In the genomic region with DNA sequence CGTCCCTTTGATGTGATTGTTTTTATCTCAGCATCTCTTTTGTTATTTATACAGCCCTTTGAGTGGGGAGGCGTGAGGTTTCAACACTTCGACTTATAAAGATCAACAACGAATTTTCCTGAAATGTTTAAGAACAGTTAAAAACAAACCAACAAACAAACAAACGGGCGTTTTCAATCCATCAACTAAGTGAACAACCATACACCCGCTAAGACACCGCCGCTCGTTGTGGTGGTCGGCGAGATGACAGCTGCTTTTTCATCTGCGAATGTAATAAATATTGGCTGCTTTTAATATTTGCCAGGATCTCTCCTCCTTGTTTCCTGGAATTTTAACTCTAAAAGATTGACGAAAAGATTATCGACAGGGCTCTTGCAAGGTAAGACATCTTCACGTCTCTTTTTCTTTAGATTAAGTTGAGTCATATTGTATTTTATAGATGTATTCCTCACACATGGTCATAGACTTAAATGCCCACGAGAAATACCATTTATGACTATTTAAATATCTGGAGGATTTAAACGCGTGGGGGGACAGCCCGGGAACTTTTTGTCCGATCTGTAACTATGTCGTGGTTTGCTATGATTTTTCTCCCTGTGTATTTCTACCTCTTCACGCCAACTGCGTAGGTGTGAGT, we compare ENCODE assay signal across 9 mouse cellular contexts. TPM values are rescaled to one million over a fixed set of nuclear protein-coding genes. Genes with fewer than 3 reads are reported as not detected.
A peak's percentile ranks its signal among the peaks of the same experiment; 100 is the strongest.
DNase-seq lines count a peak whose midpoint lies in the region; ATAC-seq and TF ChIP-seq lines count a peak whose summit lies in the region.
"Had no signal": no experiment of that assay in that cellular context is flagged by ENCODE, and none has a peak within 500 bp of the region (broad histone marks: within the 10 kb centered on the region; RNA-seq: fewer than 3 reads in every experiment).

No protein-coding gene starts in this region.

- no peaks in the 10 kb centered on the region for H3K9me3 ChIP-seq in kidney, postnatal 0 days (replicated peaks; ENCODE audit: low read length)
- H3K9me3 ChIP-seq in forebrain, embryonic 10.5 days, result no peaks in the 10 kb centered on the region
- no peaks in the 10 kb centered on the region for H3K9me3 ChIP-seq in hindbrain, embryonic 15.5 days
- H3K9me3 ChIP-seq in midbrain, postnatal 0 days (ENCODE audit: low read length), result no peaks in the 10 kb centered on the region

- H3K4me1 ChIP-seq in kidney, postnatal 0 days (replicated peaks; ENCODE audit: insufficient read depth, low read length), result peaks cover 14% of the 10 kb centered on the region
- peaks cover 22% of the 10 kb centered on the region for H3K4me1 ChIP-seq in forebrain, embryonic 10.5 days
- H3K4me1 ChIP-seq in hindbrain, embryonic 15.5 days (replicated peaks), result peaks cover 28% of the 10 kb centered on the region
- no peaks in the 10 kb centered on the region; the same call in 1 of the 2 replicates for H3K4me1 ChIP-seq in midbrain, postnatal 0 days (ENCODE audit: insufficient read depth, low read length)

- no peak overlapping the region for H3K9ac ChIP-seq in kidney, postnatal 0 days (ENCODE audit: low read depth, low read length)
- H3K9ac ChIP-seq in hindbrain, embryonic 15.5 days, result peak overlapping the region; percentile 83
- H3K9ac ChIP-seq in midbrain, postnatal 0 days (replicated peaks; ENCODE audit: low read length, poor library complexity, severe bottlenecking), result peak overlapping the region; percentile 68; the same call in 1 of the 2 replicates

- TF ChIP-seq CTCF in kidney, postnatal 0 days (IDR thresholded peaks at IDR 0.05; ENCODE audit: low read depth), result no peak
- 0 out of 2 replicates have a peak, but pooled peaks have one; percentile 11 for TF ChIP-seq CTCF in midbrain, postnatal 0 days (IDR thresholded peaks at IDR 0.05)

- H3K36me3 ChIP-seq in kidney, postnatal 0 days (ENCODE audit: insufficient read depth, low read length), result no peaks in the 10 kb centered on the region
- no peaks in the 10 kb centered on the region for H3K36me3 ChIP-seq in forebrain, embryonic 10.5 days (replicated peaks)
- no peaks in the 10 kb centered on the region for H3K36me3 ChIP-seq in hindbrain, embryonic 15.5 days
- no peaks in the 10 kb centered on the region for H3K36me3 ChIP-seq in midbrain, postnatal 0 days (ENCODE audit: insufficient read depth, low read length)

- WGBS in kidney, postnatal 0 days, result 5% methylated on average over 24 of the region's 24 CpGs
- WGBS in forebrain, embryonic 10.5 days, result 4% methylated on average over 24 of the region's 24 CpGs
- 2% methylated on average over 24 of the region's 24 CpGs for WGBS in hindbrain, embryonic 15.5 days
- 5% methylated on average over 24 of the region's 24 CpGs for WGBS in midbrain, postnatal 0 days

- ATAC-seq in kidney, postnatal 0 days (replicated peaks; ENCODE audit: low FRiP score, low read depth), result no peak
- ATAC-seq in hindbrain, embryonic 15.5 days (ENCODE audit: low FRiP score, low read depth), result no peak
- no peak for ATAC-seq in midbrain, postnatal 0 days (ENCODE audit: low FRiP score)

- H3K27me3 ChIP-seq in kidney, postnatal 0 days (ENCODE audit: insufficient read depth, low read length), result peaks cover 68% of the 10 kb centered on the region
- peaks cover 83% of the 10 kb centered on the region for H3K27me3 ChIP-seq in forebrain, embryonic 10.5 days (ENCODE audit: poor library complexity, severe bottlenecking)
- peaks cover 4% of the 10 kb centered on the region for H3K27me3 ChIP-seq in hindbrain, embryonic 15.5 days
- peaks cover 12% of the 10 kb centered on the region; the same call in 1 of the 2 replicates for H3K27me3 ChIP-seq in midbrain, postnatal 0 days (ENCODE audit: insufficient read depth, low read length)

- DNase-seq in kidney, postnatal 0 days (ENCODE audit: low spot score), result no peak
- DNase-seq in kidney, postnatal 25 days, result no peak
- no peak for DNase-seq in forebrain, embryonic 10.5 days (ENCODE audit: extremely low spot score, low spot score)
- peak; percentile 50 for DNase-seq in midbrain, postnatal 0 days (ENCODE audit: low spot score)
- no peak for DNase-seq in spleen, adult 18-20 months
- no peak for DNase-seq in adrenal gland, adult (ENCODE audit: inconsistent age in 2 of 2, low spot score in 1 of 2)
- DNase-seq in frontal cortex, postnatal 25 days (ENCODE audit: low spot score in 2 of 2), result no peak

- peak overlapping the region; percentile 48; the same call in 1 of the 2 replicates for H3K4me2 ChIP-seq in kidney, postnatal 0 days (ENCODE audit: low read length)
- peak overlapping the region; percentile 76 for H3K4me2 ChIP-seq in hindbrain, embryonic 15.5 days
- H3K4me2 ChIP-seq in midbrain, postnatal 0 days (ENCODE audit: low read depth, low read length, poor library complexity, severe bottlenecking), result peak overlapping the region; percentile 64

- H3K4me3 ChIP-seq in kidney, postnatal 0 days (replicated peaks; ENCODE audit: low read depth, low read length), result peak overlapping the region; percentile 26; the same call in 1 of the 2 replicates
- peak overlapping the region; percentile 49 for H3K4me3 ChIP-seq in forebrain, embryonic 10.5 days
- H3K4me3 ChIP-seq in hindbrain, embryonic 15.5 days, result peak overlapping the region; percentile 60
- peak overlapping the region; percentile 41 for H3K4me3 ChIP-seq in midbrain, postnatal 0 days (ENCODE audit: low read depth, low read length)

- H3K27ac ChIP-seq in kidney, postnatal 0 days, result no peak overlapping the region
- H3K27ac ChIP-seq in forebrain, embryonic 10.5 days, result peak overlapping the region; percentile 73
- peak overlapping the region; percentile 96 for H3K27ac ChIP-seq in hindbrain, embryonic 15.5 days (replicated peaks)
- peak overlapping the region; percentile 84 for H3K27ac ChIP-seq in midbrain, postnatal 0 days (ENCODE audit: low read depth, low read length)

RNA-seq across cellular contexts. Expression of gene Nhlh2, which starts 0.9 kb away (rescaled TPM):
- not detected in 2 replicates for polyA plus RNA-seq in kidney, postnatal 0 days (2015; fragmentation: Nextera tagmentation; extraction: Ambion mirVana)
- 10.4 and 16.5 TPM in 2 replicates for polyA plus RNA-seq in forebrain, embryonic 10.5 days (2016; fragmentation: Nextera tagmentation; extraction: Ambion mirVana)
- polyA plus RNA-seq in hindbrain, embryonic 15.5 days (2015; fragmentation: Nextera tagmentation; extraction: Ambion mirVana), result 36.2 and 40.3 TPM in 2 replicates
- 18.8 and 21.2 TPM in 2 replicates for total RNA-seq in midbrain, postnatal 0 days (2014; rRNA removed)
- polyA plus RNA-seq in midbrain, postnatal 0 days (2015; fragmentation: Nextera tagmentation; extraction: Ambion mirVana), result 12.8 and 16.0 TPM in 2 replicates
- total RNA-seq: heart, postnatal 10 days had no signal

Comparison
In these comparisons a context has a peak if more than half of its experiments do, and no peak if none do; other contexts are left out.
1. RNA of gene Nhlh2, which starts 0.9 kb away (polyA plus RNA-seq): 36.2 to 40.3 TPM in hindbrain, embryonic 15.5 days, 10.4 to 16.5 TPM in forebrain, embryonic 10.5 days and 12.8 to 16.0 TPM in midbrain, postnatal 0 days; not detected in kidney, postnatal 0 days; every median in the first group is over 10 times any median in the second.
2. Peak in every context shown above with its lines, with median percentiles within 50 percentile points of each other: H3K4me2 ChIP-seq and H3K4me3 ChIP-seq.